Mouse (Mus musculus) retina, embryonic 14.5 days (tissue): Measurements from ENCODE around the gene Ccdc40.

Experiments used
- DNase-seq: peaks from one replicate; pipeline ENCODE4 v3.0.0-alpha.2; 2015; ENCODE audit warnings: low spot score

Gene Ccdc40

GRCm38 (mm10) chr11:119228091-119228781 lies at the start of gene Ccdc40, which contains the start of gene Tbc1d16:
TSS of gene Ccdc40 (plus strand) at chr11:119228572.
TSS of gene Tbc1d16 (minus strand) at chr11:119228499.
- peak; percentile 84 for DNase-seq

GRCm38 (mm10) chr11:119180824-119181582 lies 47.4 kb upstream of the Ccdc40 start:
- peak; percentile 45 for DNase-seq

DNA sequence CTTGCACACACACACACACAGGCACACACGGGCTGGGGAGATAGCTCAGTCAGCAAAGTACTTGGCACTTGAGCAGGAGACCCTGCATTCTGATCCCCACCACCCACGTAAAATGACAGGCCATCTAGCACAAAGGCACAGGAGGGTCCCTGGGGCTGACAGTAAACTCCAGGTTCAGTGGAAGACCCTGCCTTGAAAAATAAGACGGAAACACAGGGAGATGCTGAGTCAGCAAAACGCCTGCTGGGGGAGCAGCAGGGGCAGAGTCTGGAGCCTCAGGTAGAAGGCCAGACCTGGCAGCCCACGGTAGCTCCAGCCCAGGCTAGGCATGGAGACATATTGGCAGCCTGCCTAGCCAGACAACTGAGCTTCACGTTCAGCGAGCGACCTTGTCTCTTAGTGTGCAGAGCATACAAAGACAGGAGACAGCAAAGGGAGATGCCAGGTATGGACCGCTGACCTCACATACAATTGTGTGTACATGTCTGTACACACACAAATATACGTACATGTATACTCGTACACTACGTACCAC lies 46.4 kb upstream of the Ccdc40 start:
- no peak for DNase-seq

- DNase-seq: no peak
These were observed 44.6 kb upstream of the Ccdc40 start for GRCm38 (mm10) chr11:119183684-119184310.

DNA sequence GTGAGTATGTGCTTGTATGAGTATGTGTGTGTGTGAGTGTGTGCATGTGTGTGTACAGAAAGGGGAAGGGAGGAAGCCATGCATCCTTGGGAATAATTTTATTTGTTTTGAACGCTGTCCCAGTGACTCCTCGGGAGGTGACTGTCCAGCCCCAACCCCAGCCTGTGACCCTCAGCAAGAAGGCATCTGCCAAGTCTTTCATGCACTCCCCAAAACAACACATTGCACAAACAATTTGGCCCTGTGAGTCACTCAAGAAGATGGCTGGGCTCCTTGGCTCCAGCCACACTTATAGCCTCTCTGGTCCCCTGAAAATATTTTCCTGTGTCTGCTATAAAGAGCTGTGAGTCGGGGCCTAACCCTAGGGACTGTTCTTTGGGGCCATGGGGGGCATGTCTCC lies 42.0 kb upstream of the Ccdc40 start:
- no peak for DNase-seq

DNA sequence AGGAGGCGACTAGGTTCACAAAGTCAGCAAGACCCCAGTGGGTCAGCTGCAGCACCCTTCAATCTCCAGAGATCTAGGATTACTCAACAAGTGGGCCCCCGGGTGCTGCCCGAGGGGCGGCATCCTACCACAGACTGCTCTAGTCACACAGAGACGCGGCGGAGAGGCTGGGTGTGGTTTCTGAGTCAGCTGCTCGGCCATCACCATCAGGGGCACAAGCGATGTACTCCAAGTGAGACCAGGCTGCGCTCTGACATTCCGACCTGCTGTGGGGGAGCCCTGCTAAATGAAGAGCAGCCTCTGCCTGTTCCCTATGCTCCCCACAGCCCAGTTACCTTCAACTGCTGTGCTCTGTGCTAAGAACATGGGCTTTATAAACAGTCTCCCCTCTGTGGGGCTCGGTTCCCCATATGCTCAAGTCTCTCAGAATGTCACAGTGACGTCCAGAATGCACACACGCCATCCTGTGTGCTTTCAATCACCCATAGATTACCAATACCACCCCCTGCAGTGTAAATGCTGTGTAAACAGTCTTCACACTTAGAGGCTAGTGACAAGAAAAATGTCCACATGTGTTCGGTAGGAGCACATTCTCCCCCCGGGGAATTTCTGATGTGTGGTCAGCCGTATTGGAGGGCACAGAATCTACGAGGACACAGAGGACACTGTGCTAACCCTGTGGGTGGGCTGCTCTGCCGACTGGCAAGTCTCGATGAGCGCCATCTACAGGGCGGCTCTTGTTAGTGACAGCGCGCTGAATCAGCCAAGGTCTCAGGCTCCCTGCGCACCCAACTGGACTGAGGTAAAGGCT lies 41.2 kb upstream of the Ccdc40 start:
- DNase-seq: peak; percentile 92

DNA sequence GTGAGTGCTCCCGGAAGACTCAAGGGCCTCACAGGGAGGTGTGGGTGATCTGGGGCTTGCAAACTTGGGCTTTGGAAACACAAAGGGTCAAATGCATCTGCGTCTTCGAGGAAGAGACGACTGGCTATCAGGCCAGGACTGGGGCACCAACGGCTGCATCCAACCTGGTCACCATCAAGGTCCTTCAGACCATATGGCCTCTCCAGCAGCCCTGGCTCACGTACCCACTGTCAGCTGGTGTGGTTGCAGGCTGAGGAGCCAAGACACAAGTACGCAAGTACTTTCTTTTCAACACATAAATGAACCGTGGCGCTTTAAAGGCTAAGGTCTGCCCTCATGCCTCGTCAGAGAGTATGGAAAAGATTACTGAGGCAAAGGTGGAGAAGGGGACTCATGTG lies 40.6 kb upstream of the Ccdc40 start:
- no peak for DNase-seq

DNA sequence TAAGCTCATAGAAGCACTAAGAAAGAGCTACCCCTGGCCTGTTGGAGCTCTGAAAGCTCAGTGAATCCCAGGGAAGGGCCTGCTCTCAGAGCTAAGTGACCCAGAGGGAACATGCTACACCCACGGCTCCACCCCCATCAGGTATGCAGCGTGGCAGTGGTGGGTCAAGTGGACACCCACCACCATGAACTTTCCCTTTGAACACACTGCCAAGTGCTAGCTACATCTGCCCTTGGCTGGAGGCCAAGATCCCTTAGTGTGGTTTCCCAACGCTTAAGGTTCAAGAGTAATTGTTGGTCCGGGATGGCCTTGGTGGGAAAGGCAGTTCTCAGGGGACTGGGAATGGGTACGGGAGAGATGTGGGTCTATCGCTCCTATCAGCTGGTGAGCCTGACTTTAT lies 40.0 kb upstream of the Ccdc40 start:
- DNase-seq: no peak

DNA sequence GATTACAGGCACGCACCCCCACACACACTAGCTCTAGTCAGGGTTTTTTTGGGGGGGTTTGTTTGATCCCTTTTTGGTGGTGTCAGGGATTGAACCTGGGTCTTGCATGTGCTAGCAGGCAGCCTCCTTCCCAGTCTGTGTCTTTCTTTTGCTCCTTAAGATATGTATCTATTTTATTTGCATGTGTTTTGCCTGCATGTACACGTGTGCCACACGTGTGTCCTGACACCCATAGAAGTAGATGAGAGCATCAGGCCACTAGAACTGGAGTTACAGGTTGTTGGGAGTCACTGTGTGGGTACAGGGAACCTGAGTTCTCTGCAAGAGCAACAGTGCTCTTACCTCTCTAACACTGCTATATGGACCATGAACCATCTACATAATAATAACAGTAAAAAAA lies 39.1 kb upstream of the Ccdc40 start:
- no peak for DNase-seq

DNA sequence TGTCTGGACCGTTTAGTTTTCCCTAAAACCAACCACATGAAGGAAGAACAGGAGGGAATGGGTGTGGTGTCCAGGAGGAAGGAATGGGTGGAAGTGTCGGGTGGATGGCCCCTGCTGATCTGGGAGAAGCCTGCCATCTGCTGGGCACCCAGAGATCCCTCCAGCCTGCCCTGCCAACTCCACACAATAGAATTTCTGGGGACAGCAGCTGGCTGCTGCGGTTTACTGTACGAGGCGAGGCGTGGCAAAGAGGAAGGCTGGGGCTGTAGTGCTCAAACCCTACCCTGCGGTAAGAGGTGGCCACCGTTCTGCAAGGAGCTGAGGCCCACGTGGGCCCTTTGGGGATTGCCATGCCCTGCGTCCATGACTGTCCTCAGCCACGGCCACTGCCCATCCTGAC lies 37.9 kb upstream of the Ccdc40 start:
- DNase-seq: peak; percentile 85

GRCm38 (mm10) chr11:119191606-119192081 lies 36.7 kb upstream of the Ccdc40 start:
- DNase-seq: no peak

- no peak for DNase-seq
These were observed 36.2 kb upstream of the Ccdc40 start for GRCm38 (mm10) chr11:119192176-119192575.

GRCm38 (mm10) chr11:119192605-119193004 lies 35.8 kb upstream of the Ccdc40 start:
- DNase-seq: no peak

GRCm38 (mm10) chr11:119197618-119198563 lies 30.5 kb upstream of the Ccdc40 start:
- no peak for DNase-seq

DNA sequence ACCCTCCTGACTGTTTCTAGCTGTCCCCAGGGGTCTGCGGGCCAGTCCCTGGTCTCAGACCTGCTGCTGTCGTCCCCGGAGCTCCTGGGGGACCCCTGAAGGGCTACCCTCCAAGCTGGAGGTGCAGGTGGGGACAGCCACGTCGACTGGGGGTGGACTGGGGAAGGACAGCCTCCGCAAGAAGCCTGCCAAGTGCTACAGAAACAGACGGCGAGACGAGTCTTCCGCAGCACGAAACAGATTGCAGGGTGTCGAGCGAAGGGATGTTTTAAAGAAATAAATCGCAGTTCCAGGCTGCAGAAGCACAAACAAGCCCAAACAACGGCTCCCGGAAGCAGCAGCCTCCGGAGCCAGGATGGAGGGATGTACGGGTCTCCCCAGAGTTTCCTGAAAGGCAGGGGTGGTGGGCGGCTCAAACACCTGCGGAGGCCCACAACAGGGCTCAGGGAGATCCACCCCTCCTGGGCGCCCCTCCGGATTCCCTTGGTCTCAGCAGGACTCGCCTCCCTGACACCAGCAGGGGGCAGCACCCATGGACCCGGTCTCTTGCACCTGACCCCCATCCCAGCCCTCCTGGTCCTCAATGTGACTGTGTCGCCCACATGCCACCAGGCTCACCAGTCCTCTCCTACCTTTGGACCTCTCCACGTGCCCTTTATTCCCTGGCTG lies 29.7 kb upstream of the Ccdc40 start:
- DNase-seq: peak; percentile 42

GRCm38 (mm10) chr11:119199233-119199601 lies 29.2 kb upstream of the Ccdc40 start:
- no peak for DNase-seq

DNA sequence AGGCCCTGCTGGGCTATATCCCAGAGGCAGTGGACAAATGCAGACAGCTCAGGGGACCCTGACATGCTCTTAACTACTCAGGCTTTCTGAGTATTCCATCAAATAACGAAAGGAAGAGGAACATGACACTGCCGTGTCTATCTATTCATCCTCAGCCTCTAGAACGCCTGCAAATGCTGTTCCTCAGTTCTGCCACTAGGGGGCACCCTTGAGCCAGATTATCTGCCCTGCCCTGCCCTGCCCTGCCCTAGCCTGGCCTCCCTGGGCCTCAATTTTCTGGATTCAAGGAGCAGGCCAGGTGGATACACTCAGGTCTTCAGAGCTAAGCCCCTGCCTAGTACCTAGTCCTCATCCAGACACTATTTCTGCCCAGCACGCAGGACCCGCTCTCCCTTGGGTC lies 24.9 kb upstream of the Ccdc40 start:
- peak; percentile 73 for DNase-seq

DNA sequence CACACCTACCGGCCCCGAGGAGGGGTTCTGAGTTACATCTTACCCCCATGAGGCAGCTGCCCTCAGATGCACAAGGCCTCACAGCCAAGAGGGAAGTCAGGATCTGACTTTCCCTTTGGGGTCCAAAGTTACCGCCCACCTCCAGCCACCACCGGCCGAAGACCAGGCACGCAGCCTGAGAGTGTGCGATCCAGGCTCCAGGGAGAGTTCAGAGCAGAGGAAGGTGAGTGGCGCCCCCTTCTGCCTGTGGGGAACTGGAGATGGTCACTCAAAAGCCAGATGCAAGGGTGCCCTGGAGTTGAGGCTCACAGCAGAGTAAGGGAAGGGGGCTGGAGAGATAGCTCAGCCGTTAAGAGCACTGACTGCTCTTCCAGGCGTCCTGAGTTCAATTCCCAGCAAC lies 22.6 kb upstream of the Ccdc40 start:
- DNase-seq: no peak

GRCm38 (mm10) chr11:119206562-119206961 lies 21.8 kb upstream of the Ccdc40 start:
- DNase-seq: peak; percentile 91

DNA sequence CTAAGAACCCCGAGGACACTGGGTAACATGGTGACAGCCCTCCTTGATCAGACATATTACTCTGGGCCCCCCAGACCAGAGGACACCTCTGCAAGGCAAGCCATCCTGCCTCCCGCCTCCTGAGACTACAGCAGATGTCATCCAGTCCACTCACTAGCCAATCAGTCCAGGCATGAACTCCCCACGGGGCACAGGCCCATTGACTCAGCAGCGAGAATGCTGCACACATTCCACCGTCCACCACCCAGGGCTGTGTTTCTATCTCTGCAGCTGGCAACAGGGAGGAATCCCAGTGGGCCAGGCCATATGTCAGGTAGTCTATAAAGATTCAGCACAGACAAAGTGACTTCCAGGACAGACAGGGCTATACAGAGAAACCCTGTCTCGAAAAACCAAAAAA lies 20.4 kb upstream of the Ccdc40 start:
- no peak for DNase-seq
